Comparison of ENCODE assay signal across 24 mouse cellular contexts in the genomic region with DNA sequence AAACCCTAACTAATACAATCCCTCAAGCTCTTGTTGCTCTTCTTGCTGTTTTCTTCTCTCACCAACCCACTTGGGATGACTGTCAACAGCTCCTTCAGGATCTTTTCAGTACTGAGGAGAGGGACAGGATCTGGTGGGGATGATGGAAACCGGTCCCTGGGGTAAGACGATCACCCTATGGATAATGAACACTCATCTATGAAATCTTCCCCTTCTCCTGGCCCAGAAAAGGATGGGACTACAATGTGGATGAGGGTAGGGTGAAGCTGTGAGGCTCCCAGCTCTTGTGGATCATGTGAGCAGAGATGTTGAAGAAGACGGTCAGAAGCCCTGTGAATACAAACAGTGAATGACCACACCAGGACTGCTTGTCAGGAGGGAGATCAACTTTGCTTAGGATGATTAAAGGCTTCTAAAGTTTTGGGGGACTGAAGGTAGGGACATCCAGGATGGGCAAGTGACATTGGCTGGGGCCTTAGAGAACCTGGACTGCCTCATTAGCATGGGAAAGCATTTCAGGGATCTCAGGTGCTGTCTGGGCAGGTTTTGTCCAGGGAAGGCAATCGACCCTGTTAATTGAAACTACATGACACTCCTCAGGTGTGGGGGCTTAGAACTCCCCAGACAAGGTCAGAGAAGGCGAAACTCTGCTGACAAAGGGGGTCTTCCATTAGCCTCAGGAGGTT. TPM values are rescaled to one million over a fixed set of nuclear protein-coding genes. Genes with fewer than 3 reads are reported as not detected.
"Had no signal": no experiment of that assay in that cellular context is flagged by ENCODE, and none has a peak within 500 bp of the region (broad histone marks: within the 10 kb centered on the region; RNA-seq: fewer than 3 reads in every experiment).

No protein-coding gene starts in this region.

- H3K9ac ChIP-seq: embryonic facial prominence, embryonic 12.5 days; embryonic facial prominence, embryonic 13.5 days; embryonic facial prominence, embryonic 15.5 days; forebrain, embryonic 12.5 days; forebrain, embryonic 13.5 days; forebrain, embryonic 15.5 days; forebrain, postnatal 0 days had no signal

- H3K27ac ChIP-seq: embryonic facial prominence, embryonic 10.5 days; embryonic facial prominence, embryonic 12.5 days; embryonic facial prominence, embryonic 13.5 days; embryonic facial prominence, embryonic 15.5 days; forebrain, embryonic 10.5 days; forebrain, embryonic 12.5 days; forebrain, embryonic 13.5 days; forebrain, embryonic 15.5 days; gastrocnemius, adult 2 months; heart, adult 2 months had no signal

- H3K27me3 ChIP-seq: embryonic facial prominence, embryonic 12.5 days; embryonic facial prominence, embryonic 13.5 days; embryonic facial prominence, embryonic 15.5 days; forebrain, embryonic 12.5 days; forebrain, embryonic 13.5 days; forebrain, embryonic 15.5 days had no signal

- H3K4me3 ChIP-seq: embryonic facial prominence, embryonic 10.5 days; embryonic facial prominence, embryonic 12.5 days; embryonic facial prominence, embryonic 13.5 days; embryonic facial prominence, embryonic 15.5 days; erythroblast, embryonic 14.5 days; forebrain, embryonic 10.5 days; forebrain, embryonic 12.5 days; forebrain, embryonic 13.5 days; forebrain, embryonic 15.5 days; gastrocnemius, adult 2 months; heart, adult 2 months had no signal

- H3K4me2 ChIP-seq: embryonic facial prominence, embryonic 12.5 days; embryonic facial prominence, embryonic 13.5 days; embryonic facial prominence, embryonic 15.5 days; forebrain, embryonic 12.5 days; forebrain, embryonic 13.5 days; forebrain, embryonic 15.5 days had no signal

- H3K4me1 ChIP-seq: embryonic facial prominence, embryonic 10.5 days; embryonic facial prominence, embryonic 12.5 days; embryonic facial prominence, embryonic 13.5 days; embryonic facial prominence, embryonic 15.5 days; forebrain, embryonic 10.5 days; forebrain, embryonic 12.5 days; forebrain, embryonic 13.5 days; forebrain, embryonic 15.5 days had no signal

- DNase-seq: cerebellum, adult 2 months; cerebellum, adult 8-10 months; cerebellum, adult 9-11 months; cerebellum, postnatal 36 days; gastrocnemius, adult 2 months; gastrocnemius, postnatal 10 days; gastrocnemius, postnatal 14 days; gastrocnemius, postnatal 25 days; gastrocnemius, postnatal 36 days; heart, adult 2 months had no signal

- H3K9me3 ChIP-seq: embryonic facial prominence, embryonic 12.5 days; embryonic facial prominence, embryonic 15.5 days had no signal

- ATAC-seq: forebrain, embryonic 13.5 days; forebrain, embryonic 14.5 days; forebrain, embryonic 15.5 days; forebrain, embryonic 16.5 days; forebrain, postnatal 0 days had no signal

- H3K36me3 ChIP-seq: embryonic facial prominence, embryonic 10.5 days; embryonic facial prominence, embryonic 12.5 days; embryonic facial prominence, embryonic 13.5 days; embryonic facial prominence, embryonic 15.5 days; forebrain, embryonic 10.5 days; forebrain, embryonic 15.5 days had no signal

RNA-seq across cellular contexts. Expression of a gene that starts 12.0 kb away (rescaled TPM):
- total RNA-seq: common myeloid progenitor, adult 5-6 weeks; granulocyte monocyte progenitor cell, adult 5-6 weeks had no signal
